Mouse (Mus musculus) layer of hippocampus, adult 11-12 months (tissue): ENCODE data around the gene Phlpp1.

Experiments used
- DNase-seq: peaks from one replicate; pipeline ENCODE4 v3.0.0; 2022; ENCODE audit warnings: low spot score

Gene Phlpp1

GRCm38 (mm10) chr1:106164111-106164510 is 7.4 kb upstream of the Phlpp1 start:
- no peak for DNase-seq

- DNase-seq = no peak
Observed at GRCm38 (mm10) chr1:106168001-106168400, 3.6 kb upstream of the Phlpp1 start.

GRCm38 (mm10) chr1:106168801-106169200 is 2.8 kb upstream of the Phlpp1 start:
- no peak for DNase-seq

DNA sequence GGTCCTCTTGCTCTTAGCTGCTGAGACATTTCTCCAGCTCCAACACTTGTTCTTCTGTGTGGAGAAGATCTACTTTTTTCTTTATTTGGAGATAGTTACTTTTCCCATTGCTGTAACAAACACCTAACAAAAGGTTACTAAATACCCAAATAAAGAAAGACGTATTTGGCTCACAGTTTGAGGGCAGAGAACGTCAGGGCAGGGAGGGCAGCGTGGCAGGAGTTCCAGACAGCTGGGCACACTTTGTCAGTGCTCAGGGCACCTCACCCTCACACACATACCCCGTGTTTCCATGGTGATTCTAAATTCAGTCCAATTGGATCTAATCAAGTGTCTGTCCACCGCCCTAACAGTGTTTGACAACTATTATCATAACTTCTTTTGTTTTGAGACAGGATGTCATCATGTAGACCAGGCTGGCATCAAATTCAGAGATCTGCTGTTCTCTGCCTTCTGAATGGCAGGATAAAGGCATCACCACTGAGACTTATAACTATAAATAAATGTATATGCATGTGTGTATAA is 1.7 kb upstream of the Phlpp1 start:
- no peak for DNase-seq

DNA sequence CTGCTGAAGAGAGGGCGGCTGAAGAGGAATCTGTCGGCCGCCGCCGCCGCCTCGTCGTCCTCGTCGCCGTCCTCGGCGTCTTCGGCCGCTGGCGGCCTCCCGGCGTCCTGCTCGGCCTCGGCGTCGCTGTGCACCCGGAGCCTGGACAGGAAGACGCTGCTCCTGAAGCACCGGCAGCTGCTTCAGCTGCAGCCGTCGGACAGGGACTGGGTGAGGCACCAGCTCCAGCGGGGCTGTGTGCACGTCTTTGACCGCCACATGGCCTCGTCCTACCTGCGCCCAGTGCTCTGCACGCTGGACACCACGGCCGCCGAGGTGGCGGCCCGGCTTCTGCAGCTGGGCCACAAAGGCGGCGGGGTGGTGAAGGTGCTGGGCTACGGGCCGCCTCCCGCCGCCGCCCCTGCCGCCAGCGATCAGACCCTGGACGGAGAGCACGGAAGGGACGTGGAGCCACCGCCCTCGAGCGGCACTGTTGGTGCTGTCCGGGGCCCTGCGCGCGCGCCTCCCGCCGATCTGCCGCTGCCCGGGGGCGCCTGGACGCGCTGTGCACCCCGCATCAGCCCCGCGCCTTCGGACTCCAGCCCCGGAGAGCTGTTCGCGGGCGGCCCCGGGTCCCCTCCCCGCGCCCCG is 864 bp downstream of the Phlpp1 start:
- peak; percentile 44 for DNase-seq

DNA sequence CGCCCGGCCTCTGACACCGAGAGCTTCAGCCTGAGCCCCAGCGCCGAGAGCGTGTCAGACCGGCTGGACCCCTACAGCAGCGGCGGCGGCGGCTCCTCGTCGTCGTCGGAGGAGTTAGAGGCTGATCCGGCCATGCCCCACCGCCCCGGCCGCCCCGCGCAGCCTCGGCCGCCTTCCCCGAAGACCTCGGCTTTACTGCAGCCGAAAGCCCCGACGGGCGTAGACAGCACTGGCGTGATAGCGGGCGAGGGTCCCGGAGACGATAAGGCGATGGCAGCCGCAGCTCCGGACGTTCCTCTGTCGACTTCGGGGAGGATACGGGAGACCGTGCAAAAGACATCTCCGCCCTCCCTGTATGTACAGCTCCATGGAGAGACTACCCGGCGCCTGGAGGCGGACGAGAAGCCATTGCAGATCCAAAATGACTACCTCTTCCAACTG is 1.4 kb downstream of the Phlpp1 start:
- peak; percentile 28 for DNase-seq

DNA sequence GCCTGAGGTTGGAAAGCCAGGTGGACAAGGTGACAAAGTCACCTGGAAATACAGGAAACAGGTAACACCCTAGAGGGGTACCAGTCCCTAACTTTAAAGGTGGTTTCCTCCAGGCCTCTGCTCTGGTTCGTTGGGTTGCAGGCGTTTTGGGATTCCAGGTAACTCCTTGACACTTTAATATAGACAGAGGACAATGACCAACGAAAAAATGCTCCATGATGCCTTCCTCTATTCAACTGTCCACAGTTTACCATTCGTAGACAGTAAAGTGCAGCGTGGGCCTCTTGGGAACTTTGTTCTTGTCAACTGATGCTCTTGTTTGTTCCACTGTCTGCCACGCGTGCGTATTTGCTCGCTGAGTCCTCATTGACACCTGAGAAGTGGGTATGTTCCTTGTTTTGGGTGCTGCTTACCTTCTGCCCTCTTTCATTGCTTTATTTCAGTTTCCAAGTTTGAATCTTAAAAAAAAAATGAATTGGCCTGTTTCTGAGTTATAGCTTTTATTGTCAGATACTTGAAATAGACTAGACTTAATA is 2.1 kb downstream of the Phlpp1 start:
- no peak for DNase-seq

DNA sequence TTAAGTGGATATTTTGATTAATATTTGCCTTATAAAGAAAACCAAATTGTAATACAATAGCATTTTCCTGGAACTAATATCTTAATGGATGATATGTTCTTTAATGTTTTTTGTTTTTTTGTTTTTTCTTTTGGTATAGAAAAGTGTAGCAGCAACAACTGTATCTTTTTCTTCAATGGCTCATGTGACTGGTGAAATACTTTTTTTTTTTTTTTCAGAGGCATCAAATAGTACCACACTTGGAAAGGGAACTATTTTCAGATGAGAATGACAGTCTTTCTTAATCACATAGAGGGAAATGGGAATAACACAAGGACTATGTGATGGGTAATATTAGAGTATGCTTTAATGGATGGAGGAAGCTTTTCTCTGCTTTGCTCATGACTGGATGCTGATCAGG is 3.0 kb downstream of the Phlpp1 start:
- no peak for DNase-seq

DNA sequence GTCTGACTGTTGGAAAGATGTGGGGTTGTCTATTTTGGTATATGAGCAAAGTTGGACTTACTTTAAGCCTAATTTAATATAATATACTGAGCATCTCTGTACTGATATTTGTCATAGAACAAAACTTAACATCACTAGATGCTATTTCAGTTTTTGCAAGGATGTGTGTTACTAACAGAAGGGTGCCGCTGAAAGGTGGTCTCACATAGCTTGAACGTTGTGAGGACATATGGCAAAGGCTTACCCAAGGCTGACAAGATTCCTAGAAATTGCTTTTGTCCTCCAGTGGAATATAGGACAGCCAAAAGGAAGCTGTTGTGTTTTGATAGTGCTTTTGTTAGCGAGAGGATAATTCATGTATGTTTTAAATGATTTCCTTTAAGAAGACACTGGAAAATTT is 3.8 kb downstream of the Phlpp1 start:
- no peak for DNase-seq

- no peak for DNase-seq
Observed at GRCm38 (mm10) chr1:106176791-106177190, 5.2 kb downstream of the Phlpp1 start.

DNA sequence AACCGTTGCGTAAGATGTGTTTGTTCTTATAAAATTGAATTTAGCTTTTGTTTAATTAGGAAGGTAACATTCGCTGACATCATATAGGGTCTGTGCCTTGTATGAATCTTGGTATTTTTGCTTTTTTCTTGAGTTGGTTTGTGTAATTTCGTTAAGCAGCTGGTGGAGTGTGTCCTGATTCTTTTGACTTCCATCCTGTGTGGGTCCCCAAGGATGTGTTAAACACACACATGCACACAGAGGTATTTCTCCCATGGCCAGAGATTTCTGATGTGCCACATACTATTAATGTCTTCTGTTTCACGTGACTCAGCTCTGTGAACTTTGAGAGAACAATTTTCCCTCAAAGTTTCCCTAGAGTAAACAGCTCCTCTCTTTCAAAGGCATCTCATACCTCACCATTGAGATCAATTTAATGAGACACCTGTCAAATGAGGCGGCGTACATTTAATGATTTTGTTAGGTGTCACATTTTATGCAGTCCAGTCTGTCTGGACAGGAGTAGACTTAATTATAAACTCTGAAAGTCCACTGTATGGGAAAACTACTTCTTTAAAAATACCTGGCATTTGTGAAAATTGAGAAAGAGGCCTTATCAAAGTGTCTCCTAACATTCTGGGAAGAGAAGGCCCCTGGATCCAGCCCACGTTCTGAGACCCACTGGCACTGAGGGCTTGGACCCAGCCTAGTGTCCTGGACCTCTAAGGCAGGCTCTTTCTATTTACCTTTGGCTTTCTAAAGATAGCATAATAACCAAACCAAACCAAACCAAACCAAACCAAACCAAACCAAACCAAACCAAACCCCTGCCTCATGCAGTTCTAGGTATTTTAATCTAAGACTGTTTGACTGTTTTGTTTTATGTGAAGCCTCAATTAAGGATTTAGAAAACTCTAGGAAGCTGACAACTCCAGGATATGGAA is 6.6 kb downstream of the Phlpp1 start:
- no peak for DNase-seq

- no peak for DNase-seq
Observed at GRCm38 (mm10) chr1:106183701-106184100, 12.1 kb downstream of the Phlpp1 start.

- no peak for DNase-seq
Observed at GRCm38 (mm10) chr1:106184780-106185460, 13.4 kb downstream of the Phlpp1 start.

DNA sequence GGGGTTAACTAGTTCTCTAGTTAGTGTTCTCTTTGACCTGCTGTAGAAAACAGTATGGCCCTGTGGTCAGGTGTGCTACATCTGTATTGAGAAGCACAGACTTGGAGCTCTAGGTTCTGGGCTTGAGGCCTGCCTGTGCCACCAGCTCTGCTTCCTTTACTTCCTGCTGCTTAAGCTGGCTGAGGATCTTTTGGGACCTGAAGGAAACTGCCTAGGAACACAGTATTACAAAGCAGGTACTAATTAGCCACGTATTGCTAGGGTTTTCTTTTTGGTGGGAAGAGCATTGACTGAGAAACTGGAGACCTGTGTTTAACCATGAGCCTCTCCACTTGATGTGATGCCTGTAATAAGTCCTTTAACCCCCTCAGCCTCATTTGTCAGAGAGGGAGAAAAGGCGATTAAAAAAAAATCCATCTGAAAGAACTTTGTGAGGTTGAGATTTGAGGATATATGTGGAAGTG is 13.9 kb downstream of the Phlpp1 start:
- DNase-seq = no peak

GRCm38 (mm10) chr1:106186062-106186461 is 14.5 kb downstream of the Phlpp1 start:
- no peak for DNase-seq

DNA sequence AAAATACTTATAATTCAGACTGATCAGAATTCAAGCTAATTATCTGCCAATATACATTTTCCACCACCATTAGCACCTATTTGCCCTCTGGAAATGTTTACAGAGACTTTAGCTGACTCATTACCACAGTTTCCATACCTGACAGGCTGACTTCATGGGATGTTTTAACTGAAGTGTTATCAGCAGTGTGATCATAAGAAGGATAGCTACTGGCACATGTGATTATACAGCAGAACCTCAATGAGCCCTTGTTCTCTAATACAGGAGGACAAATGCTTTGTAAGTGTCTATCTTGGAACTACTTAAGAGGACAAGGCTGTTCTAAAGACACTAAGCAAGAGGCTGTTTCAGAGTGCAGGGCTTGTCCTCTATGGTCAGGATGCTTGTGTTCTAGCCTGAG is 15.9 kb downstream of the Phlpp1 start:
- DNase-seq = no peak

GRCm38 (mm10) chr1:106188756-106189155 is 17.2 kb downstream of the Phlpp1 start:
- DNase-seq = no peak

GRCm38 (mm10) chr1:106189311-106189710 is 17.8 kb downstream of the Phlpp1 start:
- no peak for DNase-seq

GRCm38 (mm10) chr1:106190695-106191094 is 19.1 kb downstream of the Phlpp1 start:
- no peak for DNase-seq

GRCm38 (mm10) chr1:106191885-106192284 is 20.3 kb downstream of the Phlpp1 start:
- DNase-seq = no peak

DNA sequence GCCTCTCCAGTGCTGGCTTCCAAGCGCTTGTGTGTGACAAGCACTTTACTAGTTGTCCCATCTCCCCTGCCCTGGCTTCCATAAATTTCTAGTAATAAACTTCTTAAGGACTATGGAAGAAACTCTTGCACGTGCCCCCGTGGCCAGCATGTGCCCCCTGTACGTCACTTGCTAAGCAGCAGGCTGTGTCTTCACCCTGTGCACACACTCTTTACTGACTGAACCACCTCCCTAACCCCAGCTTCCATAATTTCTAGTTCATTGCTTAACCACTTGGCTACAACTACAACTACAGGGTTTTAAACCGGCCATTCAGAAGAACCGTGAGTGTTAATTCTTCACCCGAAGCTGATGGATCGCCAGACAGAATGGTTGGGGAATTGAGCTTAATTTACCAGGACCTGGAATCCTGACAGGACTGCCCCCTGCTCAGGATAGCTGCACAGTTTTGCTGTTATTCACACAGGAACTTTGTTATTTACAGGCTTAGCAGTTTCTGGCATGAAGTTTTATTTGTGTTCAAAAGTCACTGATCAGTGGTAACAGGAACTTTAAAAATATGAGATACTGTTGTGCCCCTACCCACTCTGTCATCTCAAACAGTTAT is 21.4 kb downstream of the Phlpp1 start:
- DNase-seq = no peak

- no peak for DNase-seq
Observed at GRCm38 (mm10) chr1:106193487-106193886, 21.9 kb downstream of the Phlpp1 start.
